Mouse (Mus musculus) monocyte, adult 5-6 weeks (primary cell): ENCODE measurements around the gene Lipc. TPM values are rescaled to one million over a fixed set of nuclear protein-coding genes. Genes with fewer than 3 reads are reported as not detected.

ENCODE experiments used
- ATAC-seq: fragments of 153-309, 156-312 bp; replicated peaks from 2 replicates; pipeline ENCODE4 v1.8.0; 2017; ENCODE audit warnings: mild to moderate bottlenecking; ENCODE audit not compliant: low TSS enrichment, insufficient number of reproducible peaks, severe bottlenecking, poor library complexity, low FRiP score
- total RNA-seq: library from RNA; stranded (forward); fragments of 200-1000, 200-491, 200-594 nt; gene quantifications from 3 replicates; pipeline ENCODE4 v1.2.3, GENCODE M21; 2017

Lipc gene
- total RNA-seq, 1 experiment from 2014 or later: not detected

- no peak for ATAC-seq
These were observed 7.8 kb upstream of the Lipc start for GRCm38 (mm10) chr9:70959866-70960265.

GRCm38 (mm10) chr9:70959447-70959846, 7.4 kb upstream of the Lipc start:
- ATAC-seq: no peak

GRCm38 (mm10) chr9:70958381-70958780, 6.4 kb upstream of the Lipc start:
- ATAC-seq: no peak

GRCm38 (mm10) chr9:70957717-70958116, 5.7 kb upstream of the Lipc start:
- no peak for ATAC-seq

- no peak for ATAC-seq
These were observed 2.2 kb upstream of the Lipc start for GRCm38 (mm10) chr9:70954226-70954625.

GRCm38 (mm10) chr9:70949336-70949735, 2.7 kb downstream of the Lipc start:
- ATAC-seq: no peak

GRCm38 (mm10) chr9:70947312-70947711, 4.7 kb downstream of the Lipc start:
- no peak for ATAC-seq

- ATAC-seq: peak; percentile 92
These were observed 9.2 kb downstream of the Lipc start for GRCm38 (mm10) chr9:70942686-70943333.

- ATAC-seq: no peak
These were observed 12.1 kb downstream of the Lipc start for GRCm38 (mm10) chr9:70939752-70940501.

GRCm38 (mm10) chr9:70938850-70939249, 13.2 kb downstream of the Lipc start:
- no peak for ATAC-seq

- no peak for ATAC-seq
These were observed 13.9 kb downstream of the Lipc start for GRCm38 (mm10) chr9:70938134-70938533.

- no peak for ATAC-seq
These were observed 17.3 kb downstream of the Lipc start for GRCm38 (mm10) chr9:70934587-70935295.

GRCm38 (mm10) chr9:70930641-70931020, 21.4 kb downstream of the Lipc start:
- ATAC-seq: no peak

- ATAC-seq: peak; percentile 58
These were observed 22.0 kb downstream of the Lipc start for GRCm38 (mm10) chr9:70929840-70930640.

GRCm38 (mm10) chr9:70928472-70928871, 23.6 kb downstream of the Lipc start:
- no peak for ATAC-seq

GRCm38 (mm10) chr9:70927701-70928100, 24.3 kb downstream of the Lipc start:
- ATAC-seq: no peak

GRCm38 (mm10) chr9:70926820-70927588, 25.0 kb downstream of the Lipc start:
- ATAC-seq: no peak

- ATAC-seq: no peak
These were observed 26.8 kb downstream of the Lipc start for GRCm38 (mm10) chr9:70925225-70925624.
